Mouse (Mus musculus) ovary, postnatal 36 days (tissue): ENCODE data around the gene Gata1.
"Not testable (repeated sequence)": the region's sequence is repeated elsewhere in the genome, so short reads cannot be mapped to it uniquely, and the experiment has no call there.

Source experiments
- DNase-seq: peaks from one replicate; pipeline ENCODE4 v3.0.0; 2022; ENCODE audit warnings: low spot score, mixed read lengths

Gata1 gene

DNA sequence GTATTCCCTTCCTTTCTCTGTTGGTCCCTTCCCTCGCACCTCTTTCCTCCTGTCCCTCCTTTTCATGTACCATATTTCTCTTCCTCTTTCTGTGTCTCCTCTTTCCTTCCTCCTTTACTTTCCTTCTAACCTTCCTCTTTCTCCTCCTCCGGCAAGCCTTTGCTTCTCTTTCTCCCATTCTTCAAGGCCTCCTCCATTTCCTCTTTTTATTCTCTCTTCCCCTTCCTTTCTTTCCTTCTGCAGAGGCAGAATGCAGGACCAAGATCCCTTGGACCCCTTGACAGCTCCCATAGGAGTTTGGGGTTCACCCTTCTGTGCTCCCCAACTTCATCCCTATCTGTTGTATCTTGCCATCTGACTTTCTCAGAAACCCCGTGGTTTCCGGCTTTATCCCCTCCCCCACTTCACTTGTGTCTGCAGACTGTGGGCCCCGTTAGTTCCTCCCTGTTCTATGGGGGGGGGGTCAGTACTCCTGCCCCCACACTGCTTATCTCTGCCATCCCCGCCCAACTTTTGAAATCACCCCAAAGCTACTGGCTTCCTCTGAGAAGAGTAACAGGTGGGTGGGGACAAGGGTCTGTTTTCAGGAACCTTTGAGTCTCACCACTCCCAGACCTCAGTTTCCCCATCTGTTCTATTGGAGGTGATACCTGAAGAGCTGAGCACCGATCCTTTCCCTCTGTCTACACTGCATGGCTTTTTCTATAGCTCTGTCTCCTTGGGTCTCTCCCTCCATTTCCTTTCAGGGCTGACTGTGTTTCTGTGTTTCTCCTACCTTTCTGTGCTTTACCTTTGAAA lies 13.8 kb downstream of the Gata1 start:
- DNase-seq = no peak

DNA sequence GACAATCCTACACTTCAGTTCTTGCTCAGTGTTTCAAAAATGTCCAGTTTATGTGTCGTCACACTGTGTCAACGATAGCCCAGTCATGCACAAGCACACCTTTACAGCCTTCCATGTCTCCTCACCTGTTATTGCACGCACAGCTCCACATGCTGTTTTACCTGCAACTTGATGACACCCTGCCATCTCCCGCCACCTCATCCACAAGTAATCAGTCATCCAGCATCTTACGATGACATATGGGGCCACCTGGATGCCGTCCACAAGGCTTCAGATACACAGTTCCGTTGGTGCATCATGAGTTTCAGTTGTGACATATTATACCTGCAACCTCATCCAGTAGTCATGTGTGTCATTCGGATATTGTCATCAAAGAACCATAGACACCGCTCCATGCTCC lies 19.0 kb downstream of the Gata1 start:
- DNase-seq = no peak

- no peak for DNase-seq
These were observed 27.8 kb downstream of the Gata1 start for GRCm38 (mm10) chrX:7950091-7950490.

GRCm38 (mm10) chrX:7947900-7948492 lies 29.9 kb downstream of the Gata1 start:
- peak; percentile 89 for DNase-seq

GRCm38 (mm10) chrX:7947108-7947899 lies 30.6 kb downstream of the Gata1 start, which contains the start of gene Hdac6:
Hdac6 (minus strand) TSS chrX:7947889.
- no peak for DNase-seq

DNA sequence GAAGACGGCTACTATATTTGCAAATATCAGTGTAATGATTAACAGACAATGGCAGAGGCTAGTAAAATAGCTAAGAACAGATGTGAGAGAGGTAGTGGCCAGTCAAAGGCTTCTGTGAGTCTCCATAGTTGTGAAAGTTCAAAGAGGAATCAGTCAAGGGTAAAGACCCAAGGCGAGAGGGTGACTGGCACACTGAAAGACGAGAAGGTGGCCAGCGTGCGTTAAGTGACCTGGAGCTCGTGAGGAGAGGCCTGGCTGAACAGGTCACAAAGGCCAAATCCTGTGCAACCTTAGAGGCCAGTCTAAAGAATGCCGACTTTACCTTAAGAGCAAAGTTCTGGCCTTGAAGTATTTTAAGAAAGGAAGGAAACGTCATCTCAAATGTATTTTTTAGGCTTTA lies 32.3 kb downstream of the Gata1 start:
- DNase-seq = no peak

- no peak for DNase-seq
These were observed 40.2 kb downstream of the Gata1 start for GRCm38 (mm10) chrX:7937667-7938066.

GRCm38 (mm10) chrX:7936874-7937273 lies 41.0 kb downstream of the Gata1 start:
- no peak for DNase-seq

GRCm38 (mm10) chrX:7928270-7928790 lies 49.5 kb downstream of the Gata1 start, which contains the start of gene Eras:
Eras (minus strand) TSS chrX:7928607.
- no peak for DNase-seq

- DNase-seq = no peak
These were observed 50.8 kb downstream of the Gata1 start for GRCm38 (mm10) chrX:7927116-7927515.

DNA sequence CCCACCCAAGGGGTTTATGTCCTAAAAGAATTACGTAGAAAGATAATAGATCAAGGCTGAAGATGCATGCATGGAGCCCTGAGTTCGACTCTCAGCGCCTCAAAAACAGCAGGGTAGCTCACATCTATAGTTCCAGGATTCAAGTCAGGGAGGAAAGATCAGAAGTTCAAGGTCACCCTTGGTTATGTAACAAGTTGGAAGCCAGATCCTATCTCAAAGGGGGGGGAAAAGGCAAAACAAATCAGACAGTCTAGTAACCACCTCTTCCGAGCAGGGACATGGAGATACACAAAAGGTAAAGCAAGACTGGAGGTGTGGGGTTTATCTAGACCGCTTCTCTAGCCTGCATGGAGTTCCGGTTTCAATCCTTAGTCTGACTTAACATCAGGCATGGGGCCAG lies 51.6 kb downstream of the Gata1 start:
- no peak for DNase-seq

GRCm38 (mm10) chrX:7922032-7922431 lies 55.8 kb downstream of the Gata1 start:
- no peak for DNase-seq

GRCm38 (mm10) chrX:7919601-7920383 lies 58.1 kb downstream of the Gata1 start, which contains the start of gene Pcsk1n:
Pcsk1n (plus strand) TSS chrX:7919822.
- no peak for DNase-seq

GRCm38 (mm10) chrX:7917960-7918359 lies 59.9 kb downstream of the Gata1 start:
- DNase-seq = not testable (repeated sequence)

DNA sequence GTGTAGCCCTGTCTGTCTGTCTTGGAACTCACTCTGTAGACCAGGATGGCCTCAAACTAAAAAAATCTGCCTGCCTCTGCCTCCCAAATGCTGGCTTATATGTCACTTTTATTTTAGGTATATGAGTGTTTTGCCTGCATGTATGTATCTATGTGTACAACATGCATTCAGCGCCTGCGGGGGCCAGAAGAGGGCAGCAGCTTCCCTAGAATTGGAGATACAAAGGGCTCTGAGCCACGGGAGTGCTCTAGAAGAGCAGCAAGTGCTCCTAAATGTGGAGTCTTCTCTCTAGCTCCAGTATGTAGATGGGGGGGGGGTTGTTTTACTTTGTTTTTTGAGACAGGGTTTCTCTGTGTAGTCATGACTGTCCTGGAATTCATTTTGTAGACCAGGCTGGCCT lies 62.2 kb downstream of the Gata1 start:
- DNase-seq = peak; percentile 44

GRCm38 (mm10) chrX:7910473-7910872 lies 67.4 kb downstream of the Gata1 start:
- DNase-seq = no peak
